Mouse (Mus musculus) lung, adult 2 months (tissue): Measurements from ENCODE around the gene Tmem108.

Source experiments
- CTCF ChIP-seq: fragments of 200-500 bp; IDR thresholded peaks from 2 replicates; pipeline ENCODE4 v1.5.1; 2011; ENCODE audit warnings: mild to moderate bottlenecking, low read length, control low read depth; ENCODE audit not compliant: insufficient read depth
- POLR2A ChIP-seq: fragments of 200-500 bp; IDR thresholded peaks from 2 replicates; pipeline ENCODE4 v1.6.1; 2011; ENCODE audit warnings: low read depth, mild to moderate bottlenecking, control low read depth, low read length, borderline replicate concordance; ENCODE audit errors: extremely low read depth

DNA sequence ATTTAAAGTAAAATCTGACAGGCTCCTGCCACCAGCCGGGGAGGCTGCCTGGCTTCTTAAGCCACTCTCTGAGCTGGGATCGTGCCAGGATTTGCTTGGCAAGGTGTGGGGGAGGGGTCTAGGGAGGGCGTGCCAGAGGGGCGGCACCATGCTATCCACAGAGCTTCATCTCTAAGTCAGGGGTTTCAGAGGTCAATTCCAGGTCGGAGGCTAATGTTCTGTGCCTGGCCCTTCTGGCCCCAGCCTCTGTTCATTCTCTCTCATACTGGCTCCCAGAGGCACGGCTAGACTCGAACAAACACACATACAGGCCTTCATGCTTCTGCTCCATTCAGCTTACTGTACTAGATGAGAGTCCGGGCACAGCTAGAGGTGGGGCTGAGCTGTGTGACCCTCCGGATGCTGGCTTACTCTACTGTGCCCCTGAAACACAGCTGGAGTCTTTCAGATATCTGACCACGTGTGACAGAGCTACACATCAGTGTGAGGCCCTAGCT is 236.5 kb downstream of the Tmem108 start:
- TF ChIP-seq CTCF (no peak), POLR2A (no peak)
